Mouse (Mus musculus) embryonic fibroblast, embryonic 13.5 days (primary cell): Measurements from ENCODE around the gene Supt6. TPM values are rescaled to one million over a fixed set of nuclear protein-coding genes. Genes with fewer than 3 reads are reported as not detected.
A peak's percentile ranks its signal among the peaks of the same experiment; 100 is the strongest.

Source experiments
- H3K27ac ChIP-seq: 2 replicates; pipeline ENCODE4 v1.5.1; 2012; ENCODE audit warnings: low read length, control low read depth, inconsistent platforms; ENCODE audit not compliant: insufficient read depth
- H3K4me1 ChIP-seq: 2 replicates; pipeline ENCODE4 v1.6.1; 2011; ENCODE audit warnings: low read length; ENCODE audit not compliant: control insufficient read depth, insufficient read depth
- H3K4me3 ChIP-seq: 2 replicates; pipeline ENCODE4 v1.5.1; 2011; ENCODE audit warnings: mild to moderate bottlenecking, control low read depth, low read length; ENCODE audit not compliant: insufficient read depth
- CTCF ChIP-seq: IDR thresholded peaks from 2 replicates; pipeline ENCODE4 v1.5.1; 2011; ENCODE audit warnings: mild to moderate bottlenecking, control low read depth, low read length, moderate library complexity, borderline replicate concordance; ENCODE audit not compliant: insufficient read depth
- POLR2A ChIP-seq: IDR thresholded peaks from 2 replicates; pipeline ENCODE4 v1.6.1; 2011; ENCODE audit warnings: low read depth, mild to moderate bottlenecking, control low read depth, low read length, moderate library complexity
- polyA plus RNA-seq: library from polyadenylated mRNA; stranded (reverse); fragments of >200 nt; gene quantifications from 2 replicates; pipeline ENCODE4 v1.2.4, GENCODE M21; 2011; ENCODE audit warnings: low read depth; ENCODE audit not compliant: missing spikeins, insufficient read length

Supt6 gene
- polyA plus RNA-seq, 1 experiment: 56.1 TPM

- TF ChIP-seq POLR2A (peak; percentile 46), CTCF (no peak)
- Histone ChIP-seq H3K4me1 (peaks cover 5% of the 10 kb centered on the region), H3K4me3 (peak overlapping the region; percentile 63), H3K27ac (peak overlapping the region; percentile 86)
Measured at GRCm38 (mm10) chr11:78178859-78179437, 66.8 kb downstream of the Supt6 start.

GRCm38 (mm10) chr11:78177903-78178858 lies 67.6 kb downstream of the Supt6 start:
- peak; percentile 88 for TF ChIP-seq CTCF
- peak; percentile 72 for TF ChIP-seq POLR2A
- H3K4me1 ChIP-seq: peaks cover 5% of the 10 kb centered on the region
- H3K4me3 ChIP-seq: peak overlapping the region; percentile 63
- H3K27ac ChIP-seq: peak overlapping the region; percentile 90

GRCm38 (mm10) chr11:78177437-78177836 lies 68.3 kb downstream of the Supt6 start:
- Histone ChIP-seq H3K4me3 (peak overlapping the region; percentile 59), H3K4me1 (peaks cover 5% of the 10 kb centered on the region), H3K27ac (peak overlapping the region; percentile 98)
- TF ChIP-seq CTCF: no peak
- no peak; the same call in 1 of the 2 replicates for TF ChIP-seq POLR2A

GRCm38 (mm10) chr11:78176905-78177331 lies 68.9 kb downstream of the Supt6 start:
- Histone ChIP-seq H3K4me1 (peaks cover 5% of the 10 kb centered on the region), H3K4me3 (peak overlapping the region; percentile 59), H3K27ac (peak overlapping the region; percentile 98)
- TF ChIP-seq POLR2A (no peak), CTCF (no peak)

- H3K4me3 ChIP-seq: peak within 1 kb of the TSS; percentile 59
- H3K27ac ChIP-seq: peak within 1 kb of the TSS; percentile 98
- H3K4me1 ChIP-seq: peaks cover 5% of the 10 kb centered on the region
- TF ChIP-seq POLR2A (peak; percentile 64), CTCF (no peak)
Measured at GRCm38 (mm10) chr11:78176402-78176862, 69.4 kb downstream of the Supt6 start, which contains the start of the genes Nek8 and Tlcd1. Gene Nek8 (minus strand): TSS chr11:78176675. Gene Tlcd1 (plus strand): TSS chr11:78176711.

- H3K4me3 ChIP-seq: peak overlapping the region; percentile 59
- no peak for TF ChIP-seq CTCF
- TF ChIP-seq POLR2A: no peak
- peaks cover 5% of the 10 kb centered on the region for H3K4me1 ChIP-seq
- H3K27ac ChIP-seq: peak overlapping the region; percentile 98
Measured at GRCm38 (mm10) chr11:78175771-78176401, 69.9 kb downstream of the Supt6 start.

- Histone ChIP-seq H3K4me3 (no peak overlapping the region), H3K27ac (no peak overlapping the region), H3K4me1 (no peaks in the 10 kb centered on the region; the same call in none of the 2 replicates)
- TF ChIP-seq POLR2A (no peak), CTCF (no peak)
Measured at GRCm38 (mm10) chr11:78174506-78174905, 71.3 kb downstream of the Supt6 start.

GRCm38 (mm10) chr11:78172748-78173383 lies 72.9 kb downstream of the Supt6 start:
- TF ChIP-seq POLR2A: no peak
- no peak for TF ChIP-seq CTCF
- Histone ChIP-seq H3K4me1 (no peaks in the 10 kb centered on the region; the same call in none of the 2 replicates), H3K4me3 (no peak overlapping the region), H3K27ac (no peak overlapping the region)
